Mouse (Mus musculus): ENCODE data around the gene Actg1.

- TF ChIP-seq CTCF (IDR thresholded peaks at IDR 0.05; ENCODE audit: insufficient read depth, low read depth, low read length) (no peak), POLR2A (IDR thresholded peaks at IDR 0.05; ENCODE audit: insufficient read depth, low read depth, low read length) (no peak)
Measured at GRCm38 (mm10) chr11:120360755-120361154, 12.4 kb upstream of the Actg1 start.
